Mouse (Mus musculus): ENCODE results near the gene Tmppe.

The Tmppe gene

GRCm38 (mm10) chr9:114442893-114443292 is 42.0 kb downstream of the Tmppe start:
- no peak for DNase-seq (ENCODE audit: low spot score)

GRCm38 (mm10) chr9:114443351-114443750 is 42.4 kb downstream of the Tmppe start:
- DNase-seq (ENCODE audit: low spot score) = no peak

GRCm38 (mm10) chr9:114446887-114447286 is 46.0 kb downstream of the Tmppe start:
- DNase-seq (ENCODE audit: low spot score) = no peak

GRCm38 (mm10) chr9:114448700-114449099 is 47.8 kb downstream of the Tmppe start:
- no peak for DNase-seq (ENCODE audit: low spot score)

- DNase-seq (ENCODE audit: low spot score) = no peak
Observed at GRCm38 (mm10) chr9:114449120-114449754, 48.3 kb downstream of the Tmppe start.

- no peak for DNase-seq (ENCODE audit: low spot score)
Observed at GRCm38 (mm10) chr9:114451615-114452014, 50.7 kb downstream of the Tmppe start.

- no peak for DNase-seq (ENCODE audit: low spot score)
Observed at GRCm38 (mm10) chr9:114452418-114452817, 51.5 kb downstream of the Tmppe start.

- DNase-seq (ENCODE audit: low spot score) = no peak
Observed at GRCm38 (mm10) chr9:114455420-114455819, 54.5 kb downstream of the Tmppe start.
